Mouse (Mus musculus) MEL (cell line): ENCODE results near the gene Bpgm. TPM values are rescaled to one million over a fixed set of nuclear protein-coding genes. Genes with fewer than 3 reads are reported as not detected.

Experiments
- DNase-seq: peaks from one replicate; pipeline ENCODE4 v3.0.0; 2011; ENCODE audit warnings: low read depth, low spot score
- H3K27ac ChIP-seq: 2 replicates; pipeline ENCODE4 v1.5.1; 2012; ENCODE audit warnings: low read depth, mild to moderate bottlenecking, control low read depth, low read length, moderate library complexity; ENCODE audit not compliant: control insufficient read depth
- H3K27me3 ChIP-seq, 2 experiments: fragments of 150-350 bp in 1 of 2; sonication (generic) in 1 of 2; 2 replicates each; pipeline ENCODE4 v1.6.1; 2012; ENCODE audit warnings: low read length in 2 of 2, mild to moderate bottlenecking in 2 of 2, improper control_type of control experiment in 1 of 2, moderate library complexity in 1 of 2; ENCODE audit not compliant: insufficient read depth in 2 of 2, control insufficient read depth in 1 of 2
- H3K36me3 ChIP-seq, 2 experiments: 2 replicates each; pipeline ENCODE4 v1.6.1; 2012 to 2014; ENCODE audit warnings: low read length in 2 of 2, improper control_type of control experiment in 1 of 2, inconsistent platforms in 1 of 2, mild to moderate bottlenecking in 1 of 2; ENCODE audit not compliant: insufficient read depth in 2 of 2, control insufficient read depth in 1 of 2
- H3K4me1 ChIP-seq, 2 experiments: fragments of 150-350 bp in 1 of 2; sonication (generic) in 1 of 2; 2 replicates each; pipeline ENCODE4 v1.6.1; 2012; ENCODE audit warnings: low read length in 2 of 2, improper control_type of control experiment in 1 of 2, mild to moderate bottlenecking in 1 of 2; ENCODE audit not compliant: insufficient read depth in 2 of 2, control insufficient read depth in 1 of 2
- H3K4me3 ChIP-seq, 2 experiments: fragments of 150-350 bp in 1 of 2; sonication (generic) in 1 of 2; 2 replicates each; pipeline ENCODE4 v1.5.1; 2012; ENCODE audit warnings: low read depth in 2 of 2, low read length in 2 of 2, mild to moderate bottlenecking in 2 of 2, moderate library complexity in 2 of 2, control low read depth in 1 of 2, improper control_type of control experiment in 1 of 2; ENCODE audit not compliant: control insufficient read depth in 1 of 2, insufficient read depth in 1 of 2
- H3K79me2 ChIP-seq: 2 replicates; pipeline ENCODE4 v1.6.1; 2012; ENCODE audit warnings: mild to moderate bottlenecking, low read length, moderate library complexity; ENCODE audit not compliant: control insufficient read depth, poor library complexity, insufficient read depth
- H3K9ac ChIP-seq: 2 replicates; pipeline ENCODE4 v1.6.1; 2012; ENCODE audit warnings: low read depth, mild to moderate bottlenecking, control low read depth, low read length, moderate library complexity; ENCODE audit not compliant: control insufficient read depth, poor library complexity, severe bottlenecking
- H3K9me3 ChIP-seq: fragments of 150-350 bp; sonication (generic); replicated peaks from 2 replicates; pipeline ENCODE4 v1.6.1; 2012; ENCODE audit warnings: mild to moderate bottlenecking, low read length, improper control_type of control experiment, moderate library complexity; ENCODE audit not compliant: insufficient read depth
- BHLHE40 ChIP-seq: IDR thresholded peaks from 2 replicates; pipeline ENCODE4 v1.6.1; 2012; ENCODE audit warnings: low read depth, mild to moderate bottlenecking, inconsistent platforms, low read length, improper control_type of control experiment, borderline replicate concordance
- CHD1 ChIP-seq: IDR thresholded peaks from 2 replicates; pipeline ENCODE4 v1.6.1; 2012; ENCODE audit warnings: low read depth, mild to moderate bottlenecking, inconsistent platforms, low read length, improper control_type of control experiment
- CHD2 ChIP-seq: IDR thresholded peaks from 2 replicates; pipeline ENCODE4 v1.6.1; 2011; ENCODE audit warnings: low read length, improper control_type of control experiment
- CTCF ChIP-seq, 3 experiments: IDR thresholded peaks in 2 of 3; conservative IDR thresholded peaks in 1 of 3; 2 replicates each; pipeline ENCODE4 v1.5.1; 2011 to 2012; ENCODE audit warnings: low read length in 3 of 3, low read depth in 2 of 3, mild to moderate bottlenecking in 2 of 3, improper control_type of control experiment in 1 of 3, inconsistent platforms in 1 of 3, mixed read lengths in 1 of 3, moderate library complexity in 1 of 3; ENCODE audit not compliant: control insufficient read depth in 1 of 3, insufficient read depth in 1 of 3, poor library complexity in 1 of 3, severe bottlenecking in 1 of 3
- E2F4 ChIP-seq: IDR thresholded peaks from 2 replicates; pipeline ENCODE4 v1.6.1; 2011; ENCODE audit warnings: low read depth, low read length, improper control_type of control experiment, borderline replicate concordance
- ELF1 ChIP-seq: IDR thresholded peaks from 2 replicates; pipeline ENCODE4 v1.6.1; 2014; ENCODE audit warnings: low read depth, mild to moderate bottlenecking, inconsistent platforms, low read length, improper control_type of control experiment, moderate library complexity
- EP300 ChIP-seq, 2 experiments: IDR thresholded peaks; 2 replicates each; pipeline ENCODE4 v1.6.1; 2011; ENCODE audit warnings: improper control_type of control experiment in 2 of 2, low read length in 2 of 2, low read depth in 1 of 2, mild to moderate bottlenecking in 1 of 2
- ETS1 ChIP-seq: IDR thresholded peaks from 2 replicates; pipeline ENCODE4 v1.6.1; 2012; ENCODE audit warnings: low read depth, mild to moderate bottlenecking, inconsistent platforms, low read length, improper control_type of control experiment, moderate library complexity
- GABPA ChIP-seq: IDR thresholded peaks from 2 replicates; pipeline ENCODE4 v1.6.1; 2012; ENCODE audit warnings: low read depth, mild to moderate bottlenecking, inconsistent platforms, low read length, improper control_type of control experiment, moderate library complexity
- GATA1 ChIP-seq: IDR thresholded peaks from 2 replicates; pipeline ENCODE4 v1.6.1; 2011; ENCODE audit warnings: low read depth, low read length, improper control_type of control experiment
- HCFC1 ChIP-seq: IDR thresholded peaks from 2 replicates; pipeline ENCODE4 v1.6.1; 2012; ENCODE audit warnings: low read depth, mild to moderate bottlenecking, inconsistent platforms, low read length, improper control_type of control experiment, moderate library complexity
- JUND ChIP-seq: IDR thresholded peaks from 2 replicates; pipeline ENCODE4 v1.6.1; 2011; ENCODE audit warnings: low read depth, mild to moderate bottlenecking, improper control_type of control experiment, low read length
- KAT2A ChIP-seq: conservative IDR thresholded peaks from 2 replicates; pipeline ENCODE4 v1.6.1; 2012; ENCODE audit warnings: low read depth, low read length, improper control_type of control experiment, inconsistent platforms
- MAFK ChIP-seq: IDR thresholded peaks from 2 replicates; pipeline ENCODE4 v1.6.1; 2011; ENCODE audit warnings: low read depth, mild to moderate bottlenecking, low read length, improper control_type of control experiment, borderline replicate concordance
- MAX ChIP-seq: IDR thresholded peaks from 2 replicates; pipeline ENCODE4 v1.6.1; 2011; ENCODE audit warnings: low read length, improper control_type of control experiment
- MAZ ChIP-seq: IDR thresholded peaks from 2 replicates; pipeline ENCODE4 v1.6.1; 2012; ENCODE audit warnings: low read depth, mild to moderate bottlenecking, inconsistent platforms, low read length, improper control_type of control experiment
- MEF2A ChIP-seq: IDR thresholded peaks from 2 replicates; pipeline ENCODE4 v1.6.1; 2014; ENCODE audit warnings: low read depth, mild to moderate bottlenecking, inconsistent platforms, low read length, improper control_type of control experiment; ENCODE audit not compliant: poor library complexity, insufficient replicate concordance, severe bottlenecking; ENCODE audit errors: extremely low read depth
- MXI1 ChIP-seq: IDR thresholded peaks from 2 replicates; pipeline ENCODE4 v1.6.1; 2011; ENCODE audit warnings: mild to moderate bottlenecking, low read depth, low read length, improper control_type of control experiment
- MYB ChIP-seq: IDR thresholded peaks from 2 replicates; pipeline ENCODE4 v1.6.1; 2011; ENCODE audit warnings: mild to moderate bottlenecking, low read depth, low read length, improper control_type of control experiment
- MYC ChIP-seq: IDR thresholded peaks from 2 replicates; pipeline ENCODE4 v1.6.1; 2011; ENCODE audit warnings: low read depth, mild to moderate bottlenecking, low read length, improper control_type of control experiment, moderate library complexity
- NELFE ChIP-seq: IDR thresholded peaks from 2 replicates; pipeline ENCODE4 v1.6.1; 2011; ENCODE audit warnings: low read depth, low read length, improper control_type of control experiment
- NRF1 ChIP-seq: IDR thresholded peaks from 2 replicates; pipeline ENCODE4 v1.6.1; 2014; ENCODE audit warnings: low read depth, mild to moderate bottlenecking, inconsistent platforms, low read length, improper control_type of control experiment, moderate library complexity; ENCODE audit not compliant: poor library complexity, insufficient read depth, severe bottlenecking
- POLR2A ChIP-seq, 2 experiments: IDR thresholded peaks; 2 replicates each; pipeline ENCODE4 v1.6.1; 2011 to 2012; ENCODE audit warnings: low read length in 2 of 2, mild to moderate bottlenecking in 2 of 2, control low read depth in 1 of 2, improper control_type of control experiment in 1 of 2, low read depth in 1 of 2, moderate library complexity in 1 of 2; ENCODE audit not compliant: control insufficient read depth in 1 of 2, insufficient read depth in 1 of 2, poor library complexity in 1 of 2
- POLR2AphosphoS2 ChIP-seq: IDR thresholded peaks from 2 replicates; pipeline ENCODE4 v1.6.1; 2011; ENCODE audit warnings: low read length, improper control_type of control experiment
- POLR2AphosphoS5 ChIP-seq: IDR thresholded peaks from 2 replicates; pipeline ENCODE4 v1.6.1; 2012; ENCODE audit warnings: low read depth, borderline replicate concordance, mild to moderate bottlenecking, inconsistent platforms, low read length, moderate library complexity, mixed read lengths
- RAD21 ChIP-seq: IDR thresholded peaks from 2 replicates; pipeline ENCODE4 v1.6.1; 2011; ENCODE audit warnings: mild to moderate bottlenecking, low read depth, low read length, improper control_type of control experiment
- SIN3A ChIP-seq: IDR thresholded peaks from 2 replicates; pipeline ENCODE4 v1.6.1; 2012; ENCODE audit warnings: low read length, improper control_type of control experiment, inconsistent platforms
- SMC3 ChIP-seq: IDR thresholded peaks from 2 replicates; pipeline ENCODE4 v1.6.1; 2011; ENCODE audit warnings: low read depth, low read length, improper control_type of control experiment
- TAL1 ChIP-seq: IDR thresholded peaks from 2 replicates; pipeline ENCODE4 v1.6.1; 2012; ENCODE audit warnings: mild to moderate bottlenecking, inconsistent platforms, low read length, moderate library complexity, mixed read lengths
- TBP ChIP-seq: IDR thresholded peaks from 2 replicates; pipeline ENCODE4 v1.8.0; 2011; ENCODE audit warnings: low read depth, low read length, improper control_type of control experiment
- TCF12 ChIP-seq: IDR thresholded peaks from 2 replicates; pipeline ENCODE4 v1.6.1; 2014; ENCODE audit warnings: low read depth, mild to moderate bottlenecking, inconsistent platforms, low read length, improper control_type of control experiment, moderate library complexity
- UBTF ChIP-seq: IDR thresholded peaks from 2 replicates; pipeline ENCODE4 v1.6.1; 2012; ENCODE audit warnings: low read depth, mild to moderate bottlenecking, inconsistent platforms, low read length, improper control_type of control experiment, moderate library complexity, borderline replicate concordance; ENCODE audit not compliant: insufficient read depth
- USF1 ChIP-seq: IDR thresholded peaks from 2 replicates; pipeline ENCODE4 v1.6.1; 2014; ENCODE audit warnings: low read depth, mild to moderate bottlenecking, inconsistent platforms, low read length, improper control_type of control experiment, moderate library complexity
- USF2 ChIP-seq, 2 experiments: IDR thresholded peaks; 2 replicates each; pipeline ENCODE4 v1.6.1; 2011 to 2012; ENCODE audit warnings: improper control_type of control experiment in 2 of 2, low read length in 2 of 2, borderline replicate concordance in 1 of 2, inconsistent platforms in 1 of 2, low read depth in 1 of 2, mild to moderate bottlenecking in 1 of 2; ENCODE audit not compliant: insufficient read depth in 1 of 2
- ZC3H11A ChIP-seq: IDR thresholded peaks from 2 replicates; pipeline ENCODE4 v1.6.1; 2012; ENCODE audit warnings: low read depth, mild to moderate bottlenecking, inconsistent platforms, low read length, improper control_type of control experiment
- ZKSCAN1 ChIP-seq: IDR thresholded peaks from 2 replicates; pipeline ENCODE4 v1.6.1; 2012; ENCODE audit warnings: low read depth, mild to moderate bottlenecking, inconsistent platforms, low read length, improper control_type of control experiment, moderate library complexity
- ZMIZ1 ChIP-seq: IDR thresholded peaks from 2 replicates; pipeline ENCODE4 v1.6.1; 2012; ENCODE audit warnings: low read depth, mild to moderate bottlenecking, inconsistent platforms, low read length, improper control_type of control experiment, moderate library complexity
- ZNF384 ChIP-seq: IDR thresholded peaks from 2 replicates; pipeline ENCODE4 v1.6.1; 2012; ENCODE audit warnings: low read depth, mild to moderate bottlenecking, inconsistent platforms, low read length, improper control_type of control experiment
- polyA plus RNA-seq, 2 experiments: library from polyadenylated mRNA; stranded (reverse) in 1 of 2; unstranded in 1 of 2; fragments of >175 nt in 1 of 2; fragments of >200 nt in 1 of 2; gene quantifications; 2 replicates each; pipeline versions ENCODE4 v1.2.1 to v1.2.4; 2012; ENCODE audit warnings: low replicate concordance in 2 of 2, low read depth in 1 of 2; ENCODE audit not compliant: insufficient read length in 2 of 2, insufficient read depth in 1 of 2, missing spikeins in 1 of 2
- total RNA-seq: library from RNA; depleted of rRNA; stranded (reverse); fragments of 300-350 nt; gene quantifications from 2 replicates; pipeline ENCODE4 v1.2.3, GENCODE M21; 2012

The Bpgm gene
- total and polyA plus RNA-seq, 3 experiments = 11.1 to 14.1 TPM; not detected in 1

- no peaks in the 10 kb centered on the region for H3K27me3 ChIP-seq
- H3K9ac ChIP-seq = no peak overlapping the region
- H3K27ac ChIP-seq = peak overlapping the region; percentile 43
- no peak overlapping the region for H3K4me3 ChIP-seq
- peaks cover 0 to 20% of the 10 kb centered on the region in 2 experiments; a peak in 2 of 4 replicates for H3K36me3 ChIP-seq
- peak; percentile 55 for DNase-seq
- H3K4me1 ChIP-seq = peaks cover 4 to 12% of the 10 kb centered on the region in 2 experiments
- H3K79me2 ChIP-seq = no peaks in the 10 kb centered on the region
- H3K9me3 ChIP-seq = no peaks in the 10 kb centered on the region
- TF ChIP-seq MXI1 = peak; percentile 47; the same call in 1 of the 2 replicates
- TF ChIP-seq MAZ = no peak
- no peak for TF ChIP-seq MAX
- TF ChIP-seq ZC3H11A = no peak
- no peak for TF ChIP-seq POLR2AphosphoS2
- no peak for TF ChIP-seq E2F4
- no peak for TF ChIP-seq MAFK
- peak; percentile 68 for TF ChIP-seq ETS1
- no peak for TF ChIP-seq KAT2A
- no peak for TF ChIP-seq POLR2A (IDR thresholded peaks at IDR 0.05; ENCODE audit: control insufficient read depth in 1 of 2, insufficient read depth in 1 of 2, low read depth in 1 of 2, low read length in 2 of 2, poor library complexity in 1 of 2)
- no peak for TF ChIP-seq HCFC1
- no peak for TF ChIP-seq TAL1
- no peak for TF ChIP-seq RAD21
- peak; percentile 76 to 85 for TF ChIP-seq EP300 (IDR thresholded peaks at IDR 0.05; ENCODE audit: low read depth in 1 of 2, low read length in 2 of 2)
- TF ChIP-seq MEF2A = no peak
- no peak for TF ChIP-seq USF2 (IDR thresholded peaks at IDR 0.05; ENCODE audit: borderline replicate concordance in 1 of 2, insufficient read depth in 1 of 2, low read depth in 1 of 2, low read length in 2 of 2)
- TF ChIP-seq GABPA = no peak
- no peak for TF ChIP-seq MYB
- TF ChIP-seq BHLHE40 = peak; percentile 54; the same call in 1 of the 2 replicates
- no peak for TF ChIP-seq ZNF384
- TF ChIP-seq NELFE = no peak
- no peak for TF ChIP-seq CHD1
- no peak for TF ChIP-seq ZKSCAN1
- no peak for TF ChIP-seq NRF1
- TF ChIP-seq JUND = no peak
- peak; percentile 68 for TF ChIP-seq SIN3A
- TF ChIP-seq CHD2 = no peak
- no peak for TF ChIP-seq USF1
- no peak for TF ChIP-seq TBP
- TF ChIP-seq ZMIZ1 = no peak
- TF ChIP-seq POLR2AphosphoS5 = no peak
- no peak for TF ChIP-seq MYC
- TF ChIP-seq CTCF (IDR thresholded peaks at IDR 0.05 in 2 of 3, conservative IDR thresholded peaks at IDR 0.05 in 1 of 3; ENCODE audit: control insufficient read depth in 1 of 3, insufficient read depth in 1 of 3, low read depth in 2 of 3, low read length in 3 of 3, poor library complexity in 1 of 3, severe bottlenecking in 1 of 3) = no peak
- peak; percentile 81 for TF ChIP-seq GATA1
- TF ChIP-seq ELF1 = no peak
- TF ChIP-seq SMC3 = no peak
- peak; percentile 66 for TF ChIP-seq TCF12
- no peak for TF ChIP-seq UBTF
These were observed 31.6 kb downstream of the Bpgm start for GRCm38 (mm10) chr6:34507581-34507980.
